Mouse (Mus musculus) limb, embryonic 13.5 days (tissue): ENCODE results near the gene Spint2. TPM values are rescaled to one million over a fixed set of nuclear protein-coding genes. Genes with fewer than 3 reads are reported as not detected.
A peak's percentile ranks its signal among the peaks of the same experiment; 100 is the strongest.
"Not testable (repeated sequence)": the region's sequence is repeated elsewhere in the genome, so short reads cannot be mapped to it uniquely, and the experiment has no call there.

Experiments
- ATAC-seq: fragments of 200-750 bp; cut with Nextera tagmentation; 2 replicates; pipeline ENCODE4 v1.8.0; 2017; ENCODE audit warnings: low read depth, moderate number of reproducible peaks, moderate TSS enrichment; ENCODE audit not compliant: low FRiP score
- H3K27ac ChIP-seq: fragments of 300-500 bp; sonication (generic); 2 replicates; pipeline ENCODE4 v1.5.1; 2015; ENCODE audit warnings: inconsistent platforms, mild to moderate bottlenecking, moderate library complexity
- H3K27me3 ChIP-seq: fragments of 300-500 bp; sonication (generic); 2 replicates; pipeline ENCODE4 v1.6.1; 2015; ENCODE audit warnings: mild to moderate bottlenecking, inconsistent platforms
- H3K36me3 ChIP-seq: fragments of 300-500 bp; sonication (generic); 2 replicates; pipeline ENCODE4 v1.6.1; 2015; ENCODE audit warnings: inconsistent platforms, mild to moderate bottlenecking, moderate library complexity
- H3K4me1 ChIP-seq: fragments of 300-500 bp; sonication (generic); 2 replicates; pipeline ENCODE4 v1.6.1; 2015; ENCODE audit warnings: inconsistent platforms
- H3K4me2 ChIP-seq: fragments of 300-500 bp; sonication (generic); replicated peaks from 2 replicates; pipeline ENCODE4 v1.6.1; 2015; ENCODE audit warnings: inconsistent platforms, mild to moderate bottlenecking, moderate library complexity
- H3K4me3 ChIP-seq: fragments of 300-500 bp; sonication (generic); 2 replicates; pipeline ENCODE4 v1.5.1; 2015; ENCODE audit warnings: moderate library complexity, mild to moderate bottlenecking, inconsistent platforms
- H3K9ac ChIP-seq: fragments of 300-500 bp; sonication (generic); 2 replicates; pipeline ENCODE4 v1.6.1; 2015; ENCODE audit warnings: mild to moderate bottlenecking, inconsistent platforms
- H3K9me3 ChIP-seq: fragments of 300-500 bp; sonication (generic); 2 replicates; pipeline ENCODE4 v1.6.1; 2016; ENCODE audit warnings: inconsistent platforms
- WGBS: fragments of 180-500 bp; shearing (Covaris S2); methylation state at CpG from one replicate; pipeline ENCODE4 v1.1.7; 2015; 5-methylcytosine and 5-hydroxymethylcytosine counted together
- polyA plus RNA-seq: library from polyadenylated mRNA; unstranded; fragments of >200 nt; fragmentation: Nextera tagmentation; extraction: Ambion mirVana; gene quantifications from 2 replicates; pipeline ENCODE4 v1.2.1, GENCODE M21; 2015

The Spint2 gene
- polyA plus RNA-seq, 1 experiment from 2014 or later, result 112 TPM

DNA sequence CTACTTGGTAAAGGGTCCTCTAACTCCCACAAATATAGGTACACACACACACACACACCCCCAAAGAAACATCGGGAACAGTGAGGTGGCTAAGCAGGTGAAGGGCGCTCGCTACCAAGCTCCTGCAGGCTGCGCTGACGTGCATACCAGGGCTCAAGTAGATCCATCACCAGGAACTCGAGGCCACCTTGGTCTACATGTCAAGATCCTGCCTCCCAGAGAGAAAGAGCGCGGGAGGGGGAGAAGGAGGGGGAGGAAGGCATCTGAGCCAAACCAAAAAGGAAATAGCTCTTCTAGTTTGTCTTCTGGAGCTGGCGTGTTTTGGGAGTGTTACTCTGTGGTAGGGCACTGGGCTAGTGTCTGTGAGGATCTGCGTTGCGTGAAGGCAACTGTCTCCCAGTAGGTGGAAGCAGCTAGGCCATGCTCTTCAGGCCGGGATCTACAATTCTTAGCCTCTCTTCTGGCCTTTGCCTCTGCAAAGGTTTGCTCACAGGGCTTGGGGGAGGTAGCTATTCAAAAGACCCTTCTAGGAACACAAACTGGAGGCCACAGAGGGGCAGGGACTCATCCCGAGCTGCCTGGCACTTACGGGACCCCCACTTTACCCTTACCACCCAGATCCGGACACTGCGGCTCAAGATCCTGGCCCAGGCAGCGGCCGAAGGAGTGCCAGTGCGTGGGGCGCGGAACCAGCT lies 34.9 kb downstream of the Spint2 start:
- no peak for ATAC-seq
- 87% methylated on average over 21 of the region's 21 CpGs for WGBS
- peaks cover 16% of the 10 kb centered on the region for H3K4me1 ChIP-seq
- H3K4me3 ChIP-seq, result no peak overlapping the region
- H3K4me2 ChIP-seq, result no peak overlapping the region; the same call in 1 of the 2 replicates
- no peaks in the 10 kb centered on the region for H3K9me3 ChIP-seq
- H3K27ac ChIP-seq, result no peak overlapping the region
- peaks cover 22% of the 10 kb centered on the region for H3K27me3 ChIP-seq
- H3K9ac ChIP-seq, result 0 out of 2 replicates have a peak overlapping the region, but pooled peaks have one; percentile 20
- H3K36me3 ChIP-seq, result peaks cover 40% of the 10 kb centered on the region

DNA sequence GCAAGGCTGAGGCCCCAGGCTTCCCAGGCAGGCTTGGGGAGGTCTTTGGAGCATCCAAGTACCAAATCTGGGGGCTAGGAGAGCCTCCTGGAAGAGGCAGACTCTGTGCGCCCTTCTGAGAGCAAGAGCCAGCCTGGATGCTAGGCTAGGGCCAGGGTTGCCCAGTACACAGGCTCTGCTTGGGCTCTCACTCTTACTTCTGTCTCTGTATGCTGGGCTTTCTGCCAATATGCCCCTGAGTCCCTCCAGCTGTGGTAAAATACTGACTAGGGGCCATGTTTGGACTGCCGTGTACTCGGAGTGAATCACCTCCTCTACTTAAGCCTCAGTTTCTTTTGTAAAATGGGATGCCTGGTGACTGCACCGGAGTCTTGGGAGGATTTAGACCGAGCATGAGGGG lies 35.7 kb downstream of the Spint2 start:
- no peak overlapping the region for H3K4me2 ChIP-seq
- H3K4me3 ChIP-seq, result no peak overlapping the region
- peaks cover 22% of the 10 kb centered on the region for H3K27me3 ChIP-seq
- no peak overlapping the region for H3K27ac ChIP-seq
- ATAC-seq, result no peak
- H3K4me1 ChIP-seq, result peaks cover 16% of the 10 kb centered on the region
- peaks cover 40% of the 10 kb centered on the region for H3K36me3 ChIP-seq
- WGBS, result 87% methylated on average over 5 of the region's 5 CpGs
- no peaks in the 10 kb centered on the region for H3K9me3 ChIP-seq
- peak overlapping the region; percentile 25; the same call in 1 of the 2 replicates for H3K9ac ChIP-seq

DNA sequence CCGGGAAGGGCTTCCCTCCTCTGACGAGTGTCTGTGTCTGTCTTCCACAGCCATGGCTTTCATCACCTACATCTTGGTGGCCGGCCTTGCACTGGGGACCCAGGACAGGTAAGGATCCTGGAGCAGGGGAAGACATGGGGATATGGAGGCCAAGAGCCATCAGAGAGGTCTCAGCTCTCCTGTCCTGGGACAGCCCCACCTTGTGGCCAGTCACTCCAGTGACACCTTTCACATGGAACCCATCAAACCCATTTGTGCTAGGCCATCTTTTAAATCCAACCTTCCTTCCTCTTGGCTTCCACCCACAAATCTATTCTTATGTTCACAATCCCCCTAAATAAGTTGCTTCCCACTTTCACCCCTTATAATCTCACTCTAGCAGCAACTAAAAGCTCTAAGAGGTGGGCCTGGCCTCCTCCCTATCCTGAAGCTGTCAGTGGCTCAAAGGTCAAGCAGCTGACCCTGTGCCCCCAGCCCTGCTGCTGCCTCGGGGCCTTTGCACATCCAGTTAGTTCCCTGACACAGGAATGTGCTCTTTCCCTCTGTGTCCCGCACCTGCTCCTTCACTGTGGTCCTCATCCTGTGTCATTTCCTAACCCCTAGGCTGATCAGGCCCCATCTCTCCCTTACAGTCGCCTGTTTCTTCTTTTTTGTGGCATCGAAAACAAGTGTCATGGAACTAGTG lies 36.8 kb downstream of the Spint2 start:
- no peak for ATAC-seq
- Histone ChIP-seq H3K9ac (no peak overlapping the region), H3K27me3 (peaks cover 22% of the 10 kb centered on the region), H3K9me3 (no peaks in the 10 kb centered on the region), H3K4me2 (no peak overlapping the region), H3K4me1 (peaks cover 20% of the 10 kb centered on the region), H3K27ac (no peak overlapping the region), H3K4me3 (no peak overlapping the region), H3K36me3 (peaks cover 43% of the 10 kb centered on the region)
- 85% methylated on average over 7 of the region's 7 CpGs for WGBS

DNA sequence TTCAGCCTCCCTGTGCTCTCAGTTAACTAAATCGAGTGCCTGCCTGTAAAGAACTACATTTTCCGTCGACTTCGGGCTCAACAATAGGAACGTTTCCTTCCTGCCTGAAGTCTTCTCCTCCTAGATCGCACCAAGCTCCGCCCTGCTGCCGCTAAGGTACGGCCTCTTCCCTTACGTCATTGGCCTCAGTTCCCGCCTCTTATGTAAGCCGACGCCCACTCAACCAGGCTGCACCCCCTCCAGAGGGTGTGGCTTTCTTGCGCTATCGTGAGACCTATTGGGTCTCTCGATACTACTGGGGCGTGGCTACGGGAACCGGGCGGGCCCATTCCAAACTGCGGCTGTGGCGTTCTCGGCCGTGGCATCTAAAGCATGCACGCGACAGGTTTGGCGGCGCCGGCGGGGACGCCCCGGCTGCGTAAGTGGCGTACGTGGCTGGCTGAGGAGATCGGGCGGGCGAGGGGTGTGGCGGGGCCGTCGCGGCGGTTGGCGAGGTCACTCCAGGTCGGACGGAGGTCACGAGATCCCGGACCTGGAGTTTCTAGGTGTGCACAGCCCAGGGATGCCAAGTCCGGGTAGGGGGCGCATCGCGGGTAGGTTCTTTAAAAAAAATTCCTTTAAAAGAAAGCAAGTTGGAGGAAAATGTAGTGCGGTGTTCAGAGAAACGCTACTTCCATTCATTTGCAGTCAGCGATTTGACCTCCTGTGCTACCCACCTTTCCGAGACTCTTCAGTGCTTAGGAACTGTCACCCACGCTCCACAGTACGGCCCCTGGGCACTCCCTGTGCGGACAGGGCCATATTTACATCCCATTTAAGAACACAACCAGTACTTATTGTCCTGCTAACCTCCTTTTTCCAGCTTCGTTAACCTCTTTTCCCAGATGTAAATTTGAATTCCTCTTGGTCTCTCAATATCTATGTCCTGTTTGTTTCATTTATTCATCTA lies 43.4 kb downstream of the Spint2 start, which contains the start of gene Yif1b:
Gene Yif1b, plus strand, starts transcription at position 311 of the 949 bp plus-strand sequence.
- H3K4me2 ChIP-seq, result peak within 1 kb of the TSS; percentile 86
- H3K27ac ChIP-seq, result peak within 1 kb of the TSS; percentile 86
- H3K4me1 ChIP-seq, result peaks cover 18% of the 10 kb centered on the region
- peak; percentile 97 for ATAC-seq
- under 1% methylated on average over 60 of the region's 60 CpGs for WGBS
- peak within 1 kb of the TSS; percentile 68 for H3K4me3 ChIP-seq
- H3K9ac ChIP-seq, result peak within 1 kb of the TSS; percentile 78
- H3K27me3 ChIP-seq, result peaks cover 8% of the 10 kb centered on the region
- no peaks in the 10 kb centered on the region for H3K9me3 ChIP-seq
- H3K36me3 ChIP-seq, result peaks cover 3% of the 10 kb centered on the region; the same call in 1 of the 2 replicates

DNA sequence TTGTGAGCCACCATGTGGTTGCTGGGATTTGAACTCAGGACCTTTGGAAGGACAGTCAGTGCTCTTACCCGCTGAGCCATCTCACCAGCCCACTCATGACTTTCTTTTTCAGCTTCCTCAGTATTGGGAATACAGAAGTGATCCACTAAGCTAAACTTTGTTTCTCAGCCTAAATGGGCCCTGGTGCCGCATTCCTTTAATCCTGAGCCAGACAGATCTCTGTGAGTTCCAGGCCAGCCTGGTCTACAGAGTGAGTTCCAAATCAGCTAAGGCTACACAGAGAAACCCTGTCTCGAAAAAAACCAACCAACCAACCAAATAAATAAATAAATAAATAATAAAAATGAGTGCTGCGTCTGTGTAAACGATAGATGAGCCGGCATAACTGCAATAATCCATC lies 44.1 kb downstream of the Spint2 start:
- peak overlapping the region; percentile 86 for H3K4me2 ChIP-seq
- H3K4me1 ChIP-seq, result peaks cover 18% of the 10 kb centered on the region
- peak overlapping the region; percentile 68 for H3K4me3 ChIP-seq
- H3K9me3 ChIP-seq, H3K36me3 ChIP-seq: not testable (repeated sequence)
- H3K9ac ChIP-seq, result peak overlapping the region; percentile 62
- peak overlapping the region; percentile 86 for H3K27ac ChIP-seq
- H3K27me3 ChIP-seq, result peaks cover 15% of the 10 kb centered on the region
- ATAC-seq, result peak; percentile 6; the same call in 1 of the 2 replicates
- WGBS, result 30% methylated on average over 6 of the region's 6 CpGs

DNA sequence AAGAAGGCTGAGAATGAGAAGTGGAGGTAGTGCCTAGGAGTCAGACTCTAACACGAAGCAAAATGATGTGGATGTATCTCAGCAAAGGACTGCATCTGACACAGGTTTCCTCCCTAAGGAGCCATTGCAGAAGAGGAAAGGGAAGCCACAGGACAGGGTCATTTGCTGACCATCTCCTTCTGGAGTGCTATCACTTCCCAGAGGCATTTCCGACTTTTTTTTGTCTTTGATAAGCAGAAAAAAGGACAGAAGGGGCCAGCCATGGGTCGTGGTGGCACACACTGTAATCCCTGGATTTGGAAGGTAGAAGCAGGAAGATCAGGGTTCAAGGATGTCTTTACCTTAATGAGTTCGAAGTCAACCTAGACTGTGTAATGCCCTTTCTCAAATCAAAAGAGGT lies 45.1 kb downstream of the Spint2 start:
- no peak overlapping the region for H3K27ac ChIP-seq
- no peak overlapping the region for H3K9ac ChIP-seq
- ATAC-seq, result no peak
- no peak overlapping the region for H3K4me2 ChIP-seq
- peaks cover 21% of the 10 kb centered on the region for H3K4me1 ChIP-seq
- H3K36me3 ChIP-seq, result peaks cover 3% of the 10 kb centered on the region; the same call in 1 of the 2 replicates
- H3K9me3 ChIP-seq, result no peaks in the 10 kb centered on the region
- H3K4me3 ChIP-seq, result no peak overlapping the region
- peaks cover 25% of the 10 kb centered on the region for H3K27me3 ChIP-seq
- 80% methylated on average over 4 of the region's 4 CpGs for WGBS

DNA sequence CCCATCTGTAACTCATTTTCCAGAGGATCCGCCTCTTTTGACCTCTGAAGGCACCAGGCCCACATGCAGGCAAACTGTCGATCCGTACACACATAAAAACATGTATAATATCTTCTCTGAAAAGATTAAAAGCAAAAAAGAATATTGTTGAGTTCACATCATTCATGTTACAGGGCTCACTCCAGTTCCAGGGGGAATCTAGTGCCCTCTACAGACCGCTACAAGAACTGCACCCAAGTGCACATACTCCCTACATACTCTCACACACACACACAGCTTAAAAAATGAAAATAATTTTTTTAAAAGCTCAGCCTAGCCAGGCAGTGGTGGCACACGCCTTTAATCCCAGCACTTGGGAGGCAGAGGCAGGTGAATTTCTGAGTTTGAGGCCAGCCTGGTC lies 47.1 kb downstream of the Spint2 start:
- H3K9me3 ChIP-seq, result no peaks in the 10 kb centered on the region
- no peak overlapping the region for H3K4me3 ChIP-seq
- WGBS, result 70% methylated on average over 5 of the region's 5 CpGs
- H3K27ac ChIP-seq, result no peak overlapping the region
- peaks cover 17% of the 10 kb centered on the region for H3K4me1 ChIP-seq
- peaks cover 45% of the 10 kb centered on the region for H3K27me3 ChIP-seq
- no peak overlapping the region for H3K4me2 ChIP-seq
- H3K36me3 ChIP-seq, result no peaks in the 10 kb centered on the region
- ATAC-seq, result no peak
- H3K9ac ChIP-seq, result no peak overlapping the region

DNA sequence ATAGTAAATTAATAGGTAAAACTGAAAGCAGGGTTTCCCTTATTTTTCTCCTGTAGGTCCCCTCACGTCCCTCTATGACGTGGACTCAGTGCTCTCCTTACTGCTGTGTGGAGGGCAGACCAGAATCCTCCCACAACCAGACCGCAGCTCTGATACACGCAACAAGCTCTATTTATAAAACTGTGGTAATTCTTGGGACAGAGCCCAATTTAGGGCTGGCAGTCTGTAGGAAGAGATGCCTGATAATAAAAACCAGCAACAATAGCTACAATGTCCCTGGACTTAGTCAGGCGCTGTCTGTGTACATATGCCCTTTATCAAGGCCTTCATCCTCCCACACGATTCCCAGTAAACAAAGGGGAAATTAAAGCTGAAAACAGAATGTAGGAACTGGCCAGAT lies 48.0 kb downstream of the Spint2 start:
- 72% methylated on average over 6 of the region's 6 CpGs for WGBS
- Histone ChIP-seq H3K27me3 (peaks cover 50% of the 10 kb centered on the region), H3K9me3 (no peaks in the 10 kb centered on the region)

DNA sequence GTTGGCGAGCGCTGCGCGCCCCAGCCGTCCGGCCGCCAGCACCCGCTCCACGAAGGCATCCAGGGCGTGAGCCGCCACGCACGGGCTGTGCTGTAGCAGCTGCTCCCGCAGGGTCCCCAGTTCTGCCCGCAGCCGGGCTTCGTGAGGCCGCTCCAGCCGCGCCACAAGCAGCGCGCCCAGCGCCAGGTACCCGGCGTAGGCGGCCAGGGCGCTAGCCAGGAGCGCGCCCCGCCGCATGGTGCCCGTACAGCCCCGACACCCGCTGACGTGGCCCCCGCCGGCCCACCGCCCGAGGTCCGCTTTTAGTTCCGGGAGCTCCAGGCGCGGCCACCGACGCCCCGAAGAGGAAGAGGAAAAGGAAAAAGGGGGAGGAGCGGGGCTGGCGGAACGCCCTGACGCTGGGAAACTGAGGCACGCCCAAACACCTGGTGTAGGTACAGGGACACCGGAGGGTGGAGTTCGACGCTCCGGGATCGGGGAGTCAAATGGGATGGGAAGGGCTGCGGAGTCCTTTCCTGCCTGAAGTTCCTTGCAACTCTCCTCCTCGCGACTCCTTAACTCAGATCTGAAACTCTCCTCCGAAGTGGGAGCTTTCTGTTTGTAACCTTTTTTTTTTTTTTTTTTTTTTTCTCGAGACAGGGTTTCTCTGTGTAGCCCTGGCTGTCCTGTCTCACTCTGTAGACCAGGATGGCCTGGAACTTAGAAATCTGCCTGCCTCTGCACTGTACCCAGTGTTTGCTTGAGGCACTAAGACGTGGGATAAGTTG lies 49.3 kb downstream of the Spint2 start, which contains the start of gene Kcnk6:
Gene Kcnk6, minus strand, starts transcription at position 269 of the 767 bp plus-strand sequence.
- Histone ChIP-seq H3K4me2 (peak within 1 kb of the TSS; percentile 95), H3K9ac (peak within 1 kb of the TSS; percentile 79), H3K4me1 (peaks cover 6% of the 10 kb centered on the region; the same call in 1 of the 2 replicates), H3K27ac (no peak within 1 kb of the TSS), H3K27me3 (peaks cover 50% of the 10 kb centered on the region), H3K9me3 (no peaks in the 10 kb centered on the region), H3K4me3 (peak within 1 kb of the TSS; percentile 66), H3K36me3 (no peaks in the 10 kb centered on the region)
- WGBS, result 2% methylated on average over 62 of the region's 62 CpGs
- no peak; the same call in 1 of the 2 replicates for ATAC-seq

More for the DNA sequence above, 48.0 kb downstream of the Spint2 start:
- no peak overlapping the region for H3K4me3 ChIP-seq
- no peaks in the 10 kb centered on the region for H3K36me3 ChIP-seq
- H3K27ac ChIP-seq, result no peak overlapping the region
- peaks cover 8% of the 10 kb centered on the region; the same call in 1 of the 2 replicates for H3K4me1 ChIP-seq
- ATAC-seq, result no peak
- H3K9ac ChIP-seq, result no peak overlapping the region
- H3K4me2 ChIP-seq, result no peak overlapping the region

DNA sequence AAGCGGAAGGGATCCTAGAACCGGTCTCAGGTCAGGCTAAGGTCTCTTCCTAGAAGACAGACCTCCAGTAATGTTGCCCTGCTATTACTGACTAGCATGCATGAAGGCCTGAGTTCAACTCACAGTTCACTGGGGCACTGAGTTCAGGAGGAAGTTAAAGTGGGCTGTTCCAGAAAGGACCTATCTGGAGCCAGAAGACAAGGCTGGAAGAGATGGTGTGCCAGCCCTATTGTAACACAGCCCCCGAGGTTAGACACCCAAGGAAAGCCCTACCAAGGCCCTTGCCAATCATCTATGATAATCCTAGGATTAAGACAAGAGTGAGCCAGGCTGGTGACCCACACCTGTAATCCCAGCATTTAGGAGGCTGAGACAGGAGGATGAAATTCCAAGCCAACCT lies 50.2 kb downstream of the Spint2 start:
- Histone ChIP-seq H3K4me1 (peaks cover 5% of the 10 kb centered on the region; the same call in 1 of the 2 replicates), H3K36me3 (no peaks in the 10 kb centered on the region), H3K27ac (no peak overlapping the region), H3K4me2 (peak overlapping the region; percentile 95), H3K9me3 (no peaks in the 10 kb centered on the region), H3K4me3 (peak overlapping the region; percentile 66), H3K9ac (peak overlapping the region; percentile 79; the same call in 1 of the 2 replicates), H3K27me3 (peaks cover 50% of the 10 kb centered on the region)
- no peak for ATAC-seq
- WGBS, result 47% methylated on average over 3 of the region's 3 CpGs

DNA sequence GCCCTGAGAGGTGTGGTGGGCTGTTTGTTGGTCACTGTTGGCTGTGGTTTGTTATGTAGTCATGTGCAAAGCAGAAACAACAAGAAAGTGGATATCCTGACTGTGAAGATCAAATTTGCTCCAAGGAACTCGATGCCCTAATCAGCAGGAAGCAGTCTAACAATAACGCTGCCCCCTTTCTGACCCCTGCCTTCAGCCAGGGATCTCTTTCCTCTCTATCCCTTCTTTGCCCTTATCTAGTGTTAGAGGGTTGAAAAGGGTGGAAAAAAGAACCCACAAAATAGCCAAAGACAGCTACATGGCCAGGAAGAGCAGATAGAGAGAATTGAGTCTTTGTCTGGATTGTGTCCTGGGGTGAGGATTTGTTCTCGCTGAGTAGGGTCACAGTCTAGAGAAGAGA lies 51.2 kb downstream of the Spint2 start:
- Histone ChIP-seq H3K9me3 (no peaks in the 10 kb centered on the region), H3K27ac (no peak overlapping the region), H3K36me3 (no peaks in the 10 kb centered on the region), H3K4me3 (no peak overlapping the region), H3K9ac (no peak overlapping the region), H3K4me2 (no peak overlapping the region), H3K27me3 (peaks cover 50% of the 10 kb centered on the region), H3K4me1 (peaks cover 6% of the 10 kb centered on the region)
- 51% methylated on average over 3 of the region's 3 CpGs for WGBS
- no peak for ATAC-seq
